Mouse (Mus musculus) hindbrain, postnatal 0 days (tissue): ENCODE results near the gene Rhou. TPM values are rescaled to one million over a fixed set of nuclear protein-coding genes. Genes with fewer than 3 reads are reported as not detected.
A peak's percentile ranks its signal among the peaks of the same experiment; 100 is the strongest.

Source experiments
- ATAC-seq: fragments of 200-750 bp; cut with Nextera tagmentation; 2 replicates; pipeline ENCODE4 v1.8.0; 2017; ENCODE audit warnings: mild to moderate bottlenecking, moderate TSS enrichment, moderate library complexity
- DNase-seq: peaks from one replicate; pipeline ENCODE4 v3.0.0-alpha.2; 2015; ENCODE audit warnings: low spot score
- H3K27ac ChIP-seq: fragments of 300-500 bp; sonication (generic); 2 replicates; pipeline ENCODE4 v1.5.1; 2014; ENCODE audit warnings: mild to moderate bottlenecking
- H3K27me3 ChIP-seq: fragments of 300-500 bp; sonication (generic); 2 replicates; pipeline ENCODE4 v1.6.1; 2014; ENCODE audit warnings: low read length, mixed read lengths; ENCODE audit not compliant: insufficient read depth
- H3K36me3 ChIP-seq: fragments of 300-500 bp; sonication (generic); 2 replicates; pipeline ENCODE4 v1.6.1; 2014; ENCODE audit warnings: low read length, mixed read lengths; ENCODE audit not compliant: insufficient read depth
- H3K4me1 ChIP-seq: fragments of 300-500 bp; sonication (generic); 2 replicates; pipeline ENCODE4 v1.6.1; 2014; ENCODE audit warnings: antibody characterized with exemption, low read length, mixed read lengths; ENCODE audit not compliant: insufficient read depth
- H3K4me2 ChIP-seq: fragments of 300-500 bp; sonication (generic); 2 replicates; pipeline ENCODE4 v1.6.1; 2014; ENCODE audit warnings: low read depth, mild to moderate bottlenecking, low read length, moderate library complexity, mixed read lengths
- H3K4me3 ChIP-seq: fragments of 300-500 bp; sonication (generic); 2 replicates; pipeline ENCODE4 v1.5.1; 2014; ENCODE audit warnings: low read length
- H3K9ac ChIP-seq: fragments of 300-500 bp; sonication (generic); replicated peaks from 2 replicates; pipeline ENCODE4 v1.6.1; 2014; ENCODE audit warnings: mild to moderate bottlenecking, low read length, moderate library complexity, mixed read lengths
- H3K9me3 ChIP-seq: fragments of 300-500 bp; sonication (generic); 2 replicates; pipeline ENCODE4 v1.6.1; 2016; ENCODE audit warnings: low read length, mixed read lengths
- CTCF ChIP-seq: IDR thresholded peaks from 2 replicates; pipeline ENCODE4 v1.5.1; 2016; ENCODE audit warnings: antibody characterized with exemption, control low read depth, low read depth
- WGBS: fragments of 180-500 bp; shearing (Covaris S2); extraction: QIAGEN DNeasy Blood & Tissue Kit; methylation state at CpG from one replicate; pipeline ENCODE4 v1.1.7; 2014; 5-methylcytosine and 5-hydroxymethylcytosine counted together
- polyA plus RNA-seq: library from polyadenylated mRNA; unstranded; fragments of >200 nt; fragmentation: Nextera tagmentation; extraction: Ambion mirVana; gene quantifications from 2 replicates; pipeline ENCODE4 v1.2.1, GENCODE M21; 2015
- total RNA-seq: library from RNA; depleted of rRNA; stranded (reverse); fragments of >200 nt; gene quantifications from 2 replicates; pipeline ENCODE4 v1.2.3, GENCODE M21; 2014

Gene Rhou
- total and polyA plus RNA-seq, 2 experiments from 2014 or later, result 7.9 to 25.2 TPM

- H3K9me3 ChIP-seq, result no peaks in the 10 kb centered on the region
- DNase-seq (no peak), ATAC-seq (no peak)
- H3K9ac ChIP-seq, result no peak overlapping the region
- no peak overlapping the region for H3K4me3 ChIP-seq
- no peaks in the 10 kb centered on the region for H3K36me3 ChIP-seq
- 64% methylated on average over 7 of the region's 7 CpGs for WGBS
- peaks cover under 1% of the 10 kb centered on the region; the same call in 1 of the 2 replicates for H3K4me1 ChIP-seq
- no peak for TF ChIP-seq CTCF
- H3K27me3 ChIP-seq, result no peaks in the 10 kb centered on the region
- H3K27ac ChIP-seq, result no peak overlapping the region
- no peak overlapping the region for H3K4me2 ChIP-seq
Measured at GRCm38 (mm10) chr8:123633801-123634200, 19.9 kb upstream of the Rhou start.

GRCm38 (mm10) chr8:123634395-123635131 lies 19.2 kb upstream of the Rhou start:
- Histone ChIP-seq H3K4me2 (no peak overlapping the region), H3K27ac (no peak overlapping the region), H3K4me3 (no peak overlapping the region), H3K9ac (no peak overlapping the region), H3K4me1 (no peaks in the 10 kb centered on the region), H3K36me3 (no peaks in the 10 kb centered on the region), H3K9me3 (no peaks in the 10 kb centered on the region), H3K27me3 (no peaks in the 10 kb centered on the region)
- ATAC-seq (no peak), DNase-seq (no peak)
- TF ChIP-seq CTCF, result peak; percentile 36; the same call in 1 of the 2 replicates
- 49% methylated on average over 3 of the region's 3 CpGs for WGBS

GRCm38 (mm10) chr8:123635671-123636070 lies 18.1 kb upstream of the Rhou start:
- Histone ChIP-seq H3K9me3 (no peaks in the 10 kb centered on the region), H3K4me2 (no peak overlapping the region), H3K36me3 (no peaks in the 10 kb centered on the region), H3K4me3 (no peak overlapping the region), H3K27ac (no peak overlapping the region), H3K27me3 (no peaks in the 10 kb centered on the region), H3K9ac (no peak overlapping the region), H3K4me1 (no peaks in the 10 kb centered on the region)
- 86% methylated on average over 11 of the region's 11 CpGs for WGBS
- TF ChIP-seq CTCF, result no peak
- DNase-seq (no peak), ATAC-seq (no peak)

DNA sequence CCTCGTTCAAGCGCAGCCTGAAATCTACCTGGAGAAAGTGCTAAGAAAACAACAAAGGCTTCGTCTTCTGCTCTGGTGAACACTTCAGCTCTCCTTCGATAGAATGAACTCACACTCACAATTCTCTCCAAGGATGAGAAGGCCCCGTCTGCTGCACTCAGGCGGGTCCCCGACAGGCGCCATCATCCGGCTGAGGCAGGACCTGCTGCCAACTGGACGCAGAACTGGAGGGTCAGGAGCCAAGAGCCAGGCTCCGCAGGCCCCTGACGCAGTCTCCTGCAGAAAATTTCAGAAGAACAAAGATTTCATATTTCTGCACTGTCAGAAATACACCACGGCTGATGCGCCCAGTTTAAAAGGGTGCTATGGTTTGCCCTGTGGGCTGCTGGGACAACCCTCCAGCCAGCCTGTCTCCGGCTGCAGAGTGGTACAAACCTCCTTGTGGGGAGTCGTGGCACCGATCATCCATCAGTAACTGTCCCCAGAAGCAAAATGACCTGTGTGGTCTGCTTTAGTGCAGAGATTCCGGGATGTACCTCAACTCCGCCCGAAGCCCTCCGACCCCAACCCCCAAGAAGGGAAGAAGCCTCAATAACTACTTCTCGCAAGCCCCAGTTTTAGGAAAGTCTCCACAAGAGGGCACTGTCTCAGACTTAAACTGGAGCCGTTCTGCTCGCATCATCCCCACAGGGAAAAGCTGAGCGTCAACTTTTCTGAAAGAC lies 10.2 kb upstream of the Rhou start:
- ATAC-seq (0 out of 2 replicates have a peak, but pooled peaks have one; percentile 40), DNase-seq (peak; percentile 92)
- Histone ChIP-seq H3K36me3 (no peaks in the 10 kb centered on the region), H3K4me1 (no peaks in the 10 kb centered on the region; the same call in 1 of the 2 replicates), H3K27ac (no peak overlapping the region), H3K4me2 (peak overlapping the region; percentile 51), H3K9ac (no peak overlapping the region), H3K4me3 (peak overlapping the region; percentile 25), H3K9me3 (no peaks in the 10 kb centered on the region), H3K27me3 (0 out of 2 replicates have a peak, but pooled peaks cover 4% of the 10 kb centered on the region)
- 15% methylated on average over 25 of the region's 25 CpGs for WGBS
- peak; percentile 81 for TF ChIP-seq CTCF

DNA sequence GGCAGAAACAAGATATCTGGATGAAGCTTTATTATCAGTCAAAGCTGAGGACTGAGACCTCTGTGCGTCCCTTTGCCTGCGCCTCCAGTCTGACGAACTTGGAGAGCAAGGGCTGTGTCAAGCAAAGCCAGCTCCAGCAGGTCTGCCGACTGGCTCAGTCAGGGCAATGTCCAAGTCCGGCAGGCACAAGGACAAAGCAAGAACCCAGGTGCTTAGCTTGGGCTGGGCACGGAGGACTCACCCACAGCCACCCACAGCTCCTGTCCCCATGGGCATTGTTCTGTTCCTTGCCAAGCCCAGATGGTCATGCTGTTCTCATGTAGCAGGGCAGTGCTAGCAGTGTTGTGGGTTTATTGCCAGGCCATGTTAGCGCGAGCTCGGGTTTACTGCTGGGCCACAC lies 8.5 kb upstream of the Rhou start:
- Histone ChIP-seq H3K4me3 (no peak overlapping the region), H3K27me3 (0 out of 2 replicates have a peak, but pooled peaks cover 4% of the 10 kb centered on the region), H3K27ac (no peak overlapping the region), H3K9me3 (no peaks in the 10 kb centered on the region), H3K36me3 (no peaks in the 10 kb centered on the region), H3K4me1 (no peaks in the 10 kb centered on the region; the same call in 1 of the 2 replicates), H3K9ac (no peak overlapping the region), H3K4me2 (no peak overlapping the region)
- DNase-seq (no peak), ATAC-seq (no peak)
- 68% methylated on average over 9 of the region's 9 CpGs for WGBS
- no peak for TF ChIP-seq CTCF

GRCm38 (mm10) chr8:123648245-123649170 lies 5.2 kb upstream of the Rhou start:
- no peaks in the 10 kb centered on the region; the same call in 1 of the 2 replicates for H3K4me1 ChIP-seq
- no peaks in the 10 kb centered on the region for H3K36me3 ChIP-seq
- no peaks in the 10 kb centered on the region for H3K9me3 ChIP-seq
- DNase-seq (no peak), ATAC-seq (no peak)
- no peak overlapping the region for H3K9ac ChIP-seq
- WGBS, result 76% methylated on average over 17 of the region's 17 CpGs
- no peak overlapping the region for H3K27ac ChIP-seq
- no peak overlapping the region for H3K4me3 ChIP-seq
- no peak for TF ChIP-seq CTCF
- no peaks in the 10 kb centered on the region for H3K27me3 ChIP-seq
- H3K4me2 ChIP-seq, result no peak overlapping the region
